Mouse (Mus musculus) embryonic facial prominence, embryonic 14.5 days (tissue): ENCODE measurements around the gene Ap3s2. TPM values are rescaled to one million over a fixed set of nuclear protein-coding genes. Genes with fewer than 3 reads are reported as not detected.

Source experiments
- ATAC-seq: fragments of 200-750 bp; cut with Nextera tagmentation; 2 replicates; pipeline ENCODE4 v1.8.0; 2017; ENCODE audit warnings: low read depth, moderate number of reproducible peaks, moderate TSS enrichment
- DNase-seq: peaks from one replicate; pipeline ENCODE4 v3.0.0-alpha.2; 2015; ENCODE audit warnings: low spot score
- H3K27ac ChIP-seq: fragments of 300-500 bp; sonication (generic); replicated peaks from 2 replicates; pipeline ENCODE4 v1.5.1; 2014; ENCODE audit warnings: low read depth, mild to moderate bottlenecking, low read length, moderate library complexity
- H3K27me3 ChIP-seq: fragments of 300-500 bp; sonication (generic); replicated peaks from 2 replicates; pipeline ENCODE4 v1.6.1; 2014; ENCODE audit warnings: low read length; ENCODE audit not compliant: control insufficient read depth, insufficient read depth
- H3K36me3 ChIP-seq: fragments of 300-500 bp; sonication (generic); 2 replicates; pipeline ENCODE4 v1.6.1; 2014; ENCODE audit warnings: low read length, mixed read lengths; ENCODE audit not compliant: control insufficient read depth, insufficient read depth
- H3K4me1 ChIP-seq: fragments of 300-500 bp; sonication (generic); 2 replicates; pipeline ENCODE4 v1.6.1; 2014; ENCODE audit warnings: antibody characterized with exemption, low read length; ENCODE audit not compliant: control insufficient read depth, insufficient read depth
- H3K4me2 ChIP-seq: fragments of 300-500 bp; sonication (generic); 2 replicates; pipeline ENCODE4 v1.6.1; 2014; ENCODE audit warnings: low read depth, mild to moderate bottlenecking, low read length, moderate library complexity, mixed read lengths
- H3K4me3 ChIP-seq: fragments of 300-500 bp; sonication (generic); 2 replicates; pipeline ENCODE4 v1.5.1; 2014; ENCODE audit warnings: low read depth, mild to moderate bottlenecking, low read length
- H3K9ac ChIP-seq: fragments of 300-500 bp; sonication (generic); 2 replicates; pipeline ENCODE4 v1.6.1; 2014; ENCODE audit warnings: low read depth, mild to moderate bottlenecking, low read length, moderate library complexity, mixed read lengths
- H3K9me3 ChIP-seq: fragments of 300-500 bp; sonication (generic); 2 replicates; pipeline ENCODE4 v1.6.1; 2016; ENCODE audit warnings: low read length; ENCODE audit not compliant: control insufficient read depth
- WGBS: fragments of 180-500 bp; shearing (Covaris S2); extraction: QIAGEN DNeasy Blood & Tissue Kit; methylation state at CpG from one replicate; pipeline ENCODE4 v1.1.7; 2014; 5-methylcytosine and 5-hydroxymethylcytosine counted together
- polyA plus RNA-seq: library from polyadenylated mRNA; unstranded; fragments of >200 nt; fragmentation: Nextera tagmentation; extraction: Ambion mirVana; gene quantifications from 2 replicates; pipeline ENCODE4 v1.2.1, GENCODE M21; 2014

Ap3s2 gene
- polyA plus RNA-seq, 1 experiment from 2014 or later = 31.9 TPM

DNA sequence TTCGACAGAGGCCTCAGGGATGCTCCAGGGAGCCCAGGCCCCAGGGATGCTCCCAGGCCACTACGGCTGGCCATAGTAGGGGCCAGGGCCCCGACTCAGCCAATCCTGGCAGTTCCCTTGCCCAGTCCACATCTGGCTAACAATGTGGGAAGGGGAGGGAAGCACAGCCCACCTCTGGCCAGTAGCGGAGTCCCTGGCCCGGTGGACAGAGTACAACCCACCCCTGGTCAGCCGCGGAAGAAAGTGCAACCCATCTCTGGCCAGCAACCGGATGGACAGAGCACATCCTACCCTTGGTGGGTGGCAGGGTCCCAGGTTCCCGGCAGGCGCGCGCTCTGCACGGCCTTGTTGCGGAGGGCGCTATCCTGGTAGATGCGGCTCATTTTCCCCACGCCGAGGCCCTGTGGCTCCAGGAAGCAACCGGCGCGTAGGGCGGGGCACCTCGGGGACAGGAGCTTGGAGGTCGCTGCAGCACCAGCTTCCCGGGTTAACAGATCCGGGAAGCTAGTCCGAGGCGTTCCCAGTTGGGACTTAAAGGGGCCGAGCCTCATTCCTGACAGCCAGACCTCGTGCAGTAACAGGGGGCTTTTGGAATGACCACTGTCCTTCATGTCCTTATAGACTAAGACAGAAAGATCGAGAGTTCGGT lies 14.5 kb upstream of the Ap3s2 start, which contains the start of gene Arpin:
Arpin (minus strand) TSS at position 498 of the 649 bp plus-strand sequence.
- ATAC-seq (peak; percentile 86), DNase-seq (peak; percentile 90)
- Histone ChIP-seq H3K36me3 (no peaks in the 10 kb centered on the region), H3K27ac (peak within 1 kb of the TSS; percentile 52; the same call in 1 of the 2 replicates), H3K9ac (peak within 1 kb of the TSS; percentile 73), H3K4me3 (peak within 1 kb of the TSS; percentile 52), H3K27me3 (no peaks in the 10 kb centered on the region), H3K4me1 (peaks cover 5% of the 10 kb centered on the region), H3K4me2 (peak within 1 kb of the TSS; percentile 78), H3K9me3 (no peaks in the 10 kb centered on the region)
- WGBS = 1% methylated on average over 26 of the region's 32 CpGs

GRCm38 (mm10) chr7:79934461-79934860 lies 14.0 kb upstream of the Ap3s2 start:
- H3K9me3 ChIP-seq = no peaks in the 10 kb centered on the region
- H3K4me2 ChIP-seq = peak overlapping the region; percentile 78
- no peaks in the 10 kb centered on the region for H3K36me3 ChIP-seq
- H3K4me1 ChIP-seq = peaks cover 5% of the 10 kb centered on the region
- H3K27me3 ChIP-seq = no peaks in the 10 kb centered on the region
- DNase-seq (peak; percentile 12), ATAC-seq (no peak)
- H3K4me3 ChIP-seq = peak overlapping the region; percentile 52
- H3K9ac ChIP-seq = peak overlapping the region; percentile 73
- H3K27ac ChIP-seq = peak overlapping the region; percentile 52; the same call in 1 of the 2 replicates
- 52% methylated on average over 5 of the region's 5 CpGs for WGBS

- Histone ChIP-seq H3K4me1 (no peaks in the 10 kb centered on the region), H3K27me3 (no peaks in the 10 kb centered on the region), H3K4me3 (no peak overlapping the region), H3K36me3 (peaks cover 26% of the 10 kb centered on the region; the same call in 1 of the 2 replicates), H3K9ac (no peak overlapping the region), H3K9me3 (no peaks in the 10 kb centered on the region), H3K27ac (no peak overlapping the region), H3K4me2 (no peak overlapping the region)
- no peak for DNase-seq
- WGBS = 64% methylated on average over 2 of the region's 2 CpGs
- no peak for ATAC-seq
These were observed 8.1 kb upstream of the Ap3s2 start for GRCm38 (mm10) chr7:79928516-79929052.

DNA sequence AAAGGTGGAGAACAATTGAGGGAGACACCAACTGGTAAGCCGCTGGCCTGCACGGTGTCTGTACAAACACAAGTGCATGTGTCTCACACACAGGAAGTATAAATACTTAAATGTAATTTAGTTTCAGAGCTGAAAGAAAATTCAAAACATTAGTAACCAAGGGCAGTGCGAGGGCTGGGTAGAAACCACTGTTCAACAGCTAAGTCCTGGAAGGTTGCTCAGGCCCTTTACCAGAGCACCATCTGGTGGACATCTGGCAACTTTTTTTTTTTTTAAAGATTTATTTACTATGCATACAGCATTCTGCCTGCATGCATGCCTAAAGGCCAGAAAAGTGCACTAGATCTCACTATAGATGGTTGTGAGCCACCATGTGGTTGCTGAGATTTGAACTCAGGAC lies 5.9 kb downstream of the Ap3s2 start:
- no peak overlapping the region for H3K4me3 ChIP-seq
- DNase-seq = peak; percentile 80
- no peaks in the 10 kb centered on the region for H3K9me3 ChIP-seq
- no peak overlapping the region for H3K27ac ChIP-seq
- ATAC-seq = peak; percentile 60
- 57% methylated on average over 3 of the region's 3 CpGs for WGBS
- no peaks in the 10 kb centered on the region for H3K27me3 ChIP-seq
- no peak overlapping the region for H3K4me2 ChIP-seq
- no peak overlapping the region for H3K9ac ChIP-seq
- H3K4me1 ChIP-seq = peaks cover 3% of the 10 kb centered on the region
- peaks cover 24% of the 10 kb centered on the region for H3K36me3 ChIP-seq

DNA sequence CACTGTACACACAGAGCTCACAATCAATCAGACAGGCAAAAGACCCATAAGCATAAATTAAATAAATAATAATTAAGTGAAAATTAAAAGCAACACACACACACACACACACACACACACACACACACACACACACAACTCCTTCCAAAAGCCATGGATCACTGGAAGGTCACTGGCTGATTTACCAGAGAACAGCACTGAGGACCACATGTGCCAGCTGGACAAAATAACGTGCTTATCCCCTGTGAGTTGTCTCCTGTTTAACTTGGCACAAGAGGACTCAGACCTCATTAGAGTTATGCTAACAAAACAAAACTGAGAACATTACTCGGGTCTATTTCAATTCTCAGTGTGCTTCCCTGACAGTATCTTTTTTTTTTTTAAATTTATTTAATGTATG lies 13.1 kb downstream of the Ap3s2 start:
- no peak overlapping the region for H3K27ac ChIP-seq

DNA sequence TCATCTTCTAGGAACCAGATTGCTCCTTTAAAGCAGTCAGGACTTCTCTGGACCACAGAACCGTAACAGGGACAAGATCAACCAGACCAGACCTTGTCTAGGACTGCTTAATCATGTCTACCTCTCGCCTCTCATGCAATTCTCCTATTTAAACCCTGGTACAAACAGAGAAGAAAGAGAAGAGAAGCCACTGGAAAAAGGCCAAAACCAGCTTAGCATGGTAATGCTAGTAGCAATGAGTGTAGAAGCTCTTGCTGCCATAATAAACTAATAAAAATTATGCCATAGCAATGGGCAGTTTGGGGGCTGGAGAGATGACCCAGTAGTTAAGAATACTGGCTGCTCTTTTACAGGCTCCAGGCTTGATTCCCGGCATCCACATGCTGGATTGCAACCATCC lies 13.5 kb downstream of the Ap3s2 start:
- DNase-seq = no peak
- no peak overlapping the region for H3K9ac ChIP-seq
- ATAC-seq = no peak
- H3K4me2 ChIP-seq = no peak overlapping the region
- no peaks in the 10 kb centered on the region for H3K27me3 ChIP-seq
- H3K4me1 ChIP-seq = no peaks in the 10 kb centered on the region
- 89% methylated on average over 3 of the region's 3 CpGs for WGBS
- H3K27ac ChIP-seq = no peak overlapping the region
- no peaks in the 10 kb centered on the region for H3K9me3 ChIP-seq
- H3K4me3 ChIP-seq = no peak overlapping the region
- H3K36me3 ChIP-seq = peaks cover 66% of the 10 kb centered on the region

More for the DNA sequence above, 13.1 kb downstream of the Ap3s2 start:
- H3K27me3 ChIP-seq = no peaks in the 10 kb centered on the region
- H3K9me3 ChIP-seq = no peaks in the 10 kb centered on the region
- H3K9ac ChIP-seq = no peak overlapping the region
- no peaks in the 10 kb centered on the region for H3K4me1 ChIP-seq
- ATAC-seq = no peak
- H3K4me2 ChIP-seq = no peak overlapping the region
- peaks cover 62% of the 10 kb centered on the region for H3K36me3 ChIP-seq
- no peak overlapping the region for H3K4me3 ChIP-seq
- 57% methylated on average over 2 of the region's 2 CpGs for WGBS
- DNase-seq = peak; percentile 25

DNA sequence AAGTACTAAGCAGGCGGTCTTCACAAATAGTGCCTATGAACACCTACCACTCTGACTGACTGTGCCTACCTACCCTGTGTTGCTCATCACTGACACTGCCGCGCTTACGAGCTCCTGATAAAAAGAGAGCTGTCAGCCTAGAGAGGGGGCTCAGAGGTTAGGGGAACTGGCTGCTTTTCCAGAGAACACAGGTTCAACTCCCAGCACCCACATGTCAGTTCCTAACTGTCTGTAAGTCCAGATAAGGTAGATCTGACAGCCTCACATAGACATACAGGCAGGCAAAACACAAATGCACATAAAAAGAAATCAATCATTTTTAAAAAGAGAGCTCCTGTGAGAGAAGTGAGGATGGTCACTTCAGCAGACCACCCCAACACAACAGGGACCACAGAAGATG lies 15.3 kb downstream of the Ap3s2 start:
- no peaks in the 10 kb centered on the region for H3K4me1 ChIP-seq
- H3K36me3 ChIP-seq = peaks cover 68% of the 10 kb centered on the region
- H3K4me2 ChIP-seq = no peak overlapping the region
- H3K4me3 ChIP-seq = no peak overlapping the region
- 98% methylated on average over 4 of the region's 4 CpGs for WGBS
- ATAC-seq (no peak), DNase-seq (no peak)
- H3K9me3 ChIP-seq = no peaks in the 10 kb centered on the region
- H3K27me3 ChIP-seq = no peaks in the 10 kb centered on the region
- no peak overlapping the region for H3K27ac ChIP-seq
- H3K9ac ChIP-seq = no peak overlapping the region

- Histone ChIP-seq H3K9me3 (no peaks in the 10 kb centered on the region), H3K4me2 (no peak overlapping the region), H3K36me3 (peaks cover 62% of the 10 kb centered on the region), H3K4me3 (no peak overlapping the region), H3K9ac (no peak overlapping the region), H3K4me1 (no peaks in the 10 kb centered on the region), H3K27me3 (no peaks in the 10 kb centered on the region), H3K27ac (no peak overlapping the region)
- ATAC-seq (no peak), DNase-seq (no peak)
- 87% methylated on average over 8 of the region's 8 CpGs for WGBS
These were observed 17.2 kb downstream of the Ap3s2 start for GRCm38 (mm10) chr7:79903160-79903792.
